Mouse (Mus musculus) heart, postnatal 0 days (tissue): ENCODE measurements around the gene Lrrc4.

Experiments used
- CTCF ChIP-seq: IDR thresholded peaks from 2 replicates; pipeline ENCODE4 v1.5.1; 2016; ENCODE audit warnings: antibody characterized with exemption, control low read depth, low read depth
- EP300 ChIP-seq: IDR thresholded peaks from 2 replicates; pipeline ENCODE4 v1.6.1; 2016; ENCODE audit warnings: antibody characterized with exemption, low read depth

- TF ChIP-seq EP300 (no peak), CTCF (no peak)
Observed at GRCm38 (mm10) chr6:28663004-28663403, 168.5 kb downstream of the Lrrc4 start.
